Mouse (Mus musculus): ENCODE measurements at regions not wholly inside any gene's neighbourhood (a gene's known extent, or its start where the extent isn't known, plus 50 kb on each side); places are given as distances from the start of the nearest gene placed in this dataset.

- TF ChIP-seq CTCF (IDR thresholded peaks at IDR 0.05) (no peak), POLR2A (IDR thresholded peaks at IDR 0.05; ENCODE audit: insufficient read depth, low read depth, low read length) (no peak)
Measured at GRCm38 (mm10) chr12:32768744-32769535, 50.4 kb upstream of the Nampt start.

Data from heart, adult 2 months (tissue).